Mouse (Mus musculus): Measurements from ENCODE around the gene Ivns1abp.
"Not testable (repeated sequence)": the region's sequence is repeated elsewhere in the genome, so short reads cannot be mapped to it uniquely, and the experiment has no call there.

Ivns1abp gene

DNA sequence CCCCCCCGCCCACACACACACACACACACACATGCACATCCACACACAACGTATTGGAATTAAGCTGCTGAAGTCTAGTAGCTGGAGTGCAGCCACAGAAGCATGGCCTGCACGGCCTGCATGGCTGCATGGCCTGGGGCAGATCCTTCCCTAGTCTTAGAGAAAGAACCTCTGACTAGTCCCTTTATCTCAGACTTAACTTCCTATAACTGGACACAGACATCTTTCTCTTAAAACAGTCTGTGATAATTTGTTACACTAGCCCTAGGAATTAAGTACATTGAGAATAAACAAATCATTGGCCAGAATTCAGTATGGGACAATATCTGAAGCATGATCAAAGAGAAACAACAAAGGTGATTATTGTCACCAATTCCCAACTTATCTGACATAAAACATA is 2.0 kb upstream of the Ivns1abp start:
- no peak for DNase-seq

DNA sequence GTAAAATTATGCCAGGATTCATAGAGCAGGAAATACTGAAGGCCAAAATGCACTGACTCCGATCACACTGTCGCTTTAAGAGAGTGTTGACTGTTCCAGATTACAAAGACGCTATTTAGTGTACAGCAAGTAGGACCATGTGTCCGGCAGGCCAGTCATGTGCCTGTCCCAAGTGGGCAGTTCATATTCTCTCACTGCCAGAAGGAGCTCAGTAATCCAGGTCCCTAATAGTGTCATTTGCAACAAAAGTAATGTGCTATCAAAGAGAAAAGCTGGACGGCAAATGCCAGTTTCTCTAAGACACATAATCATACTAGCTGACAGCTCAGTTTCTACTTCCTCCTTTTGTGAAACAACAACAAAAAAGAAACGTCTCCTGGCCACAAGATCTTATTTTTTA is 1.3 kb upstream of the Ivns1abp start:
- DNase-seq, result peak; percentile 36

DNA sequence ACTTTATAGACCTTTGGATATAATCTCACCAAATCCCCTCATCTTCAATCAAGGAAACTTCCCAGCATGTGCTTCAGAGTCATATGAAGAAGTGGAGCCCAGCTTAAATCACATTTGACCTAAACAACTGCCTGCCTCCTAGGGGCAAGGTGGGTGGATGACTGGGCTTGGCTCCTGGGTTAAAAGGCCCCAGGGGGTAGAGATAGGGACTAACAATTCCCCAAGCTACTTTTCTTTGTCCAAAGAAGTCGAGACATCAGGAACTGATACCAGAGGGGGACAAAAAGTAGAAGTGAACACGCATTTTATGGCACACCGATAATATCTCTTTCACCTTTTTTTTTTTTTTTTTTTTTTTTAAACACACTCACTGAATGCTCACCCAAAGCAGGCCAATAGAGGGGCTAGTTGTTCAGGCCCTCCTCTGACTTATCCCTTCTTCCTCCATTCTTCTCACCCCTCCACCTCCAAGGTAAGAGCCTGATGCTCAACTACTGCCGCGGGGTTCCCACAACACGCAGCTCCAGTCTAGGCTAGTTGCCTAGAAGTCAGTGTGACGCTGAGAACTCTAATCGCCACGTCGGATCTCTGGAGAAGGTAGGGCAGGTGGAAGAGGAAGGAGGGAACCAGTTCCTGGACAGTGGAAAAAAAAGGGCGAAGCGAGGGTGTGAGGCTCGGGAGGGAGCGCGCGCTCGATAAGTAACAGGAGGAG is 550 bp upstream of the Ivns1abp start:
- DNase-seq, result peak; percentile 49

DNA sequence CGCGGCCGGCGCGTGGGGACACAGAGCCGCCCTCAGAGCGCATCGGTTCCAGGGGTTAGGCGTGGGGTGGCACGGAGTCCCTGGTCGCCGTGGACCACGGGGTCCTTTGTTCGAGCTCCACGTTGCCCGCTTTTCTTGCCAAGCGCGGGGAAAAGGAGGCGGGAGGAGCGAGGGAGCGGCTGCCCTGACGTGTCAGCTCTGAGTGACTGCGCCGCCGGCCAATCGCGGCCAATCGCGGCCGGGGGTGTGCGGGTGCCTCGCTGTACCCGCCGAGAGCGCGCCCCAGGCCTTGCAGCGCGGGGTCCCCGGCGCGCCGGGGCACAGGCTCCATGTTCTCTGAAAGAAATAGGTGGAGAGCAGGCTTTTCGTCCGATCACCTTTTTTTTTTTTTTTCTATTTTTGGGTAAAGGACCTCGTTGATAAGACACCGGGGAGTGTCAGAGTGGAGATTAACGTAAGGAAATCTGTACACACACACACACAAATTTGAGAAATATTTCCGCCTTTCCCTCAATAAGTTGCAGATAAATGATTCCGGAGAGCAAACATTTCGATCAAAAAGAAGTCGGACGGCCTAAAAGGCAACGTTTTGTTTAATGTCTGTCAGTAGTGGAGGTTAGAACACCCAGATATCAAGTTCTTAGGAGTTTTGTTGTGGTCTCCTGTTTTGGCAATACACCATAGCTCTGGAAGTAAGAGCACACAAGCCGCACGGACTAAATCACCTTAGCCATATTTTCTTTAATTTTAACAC is 1.0 kb downstream of the Ivns1abp start:
- peak; percentile 95 for DNase-seq

DNA sequence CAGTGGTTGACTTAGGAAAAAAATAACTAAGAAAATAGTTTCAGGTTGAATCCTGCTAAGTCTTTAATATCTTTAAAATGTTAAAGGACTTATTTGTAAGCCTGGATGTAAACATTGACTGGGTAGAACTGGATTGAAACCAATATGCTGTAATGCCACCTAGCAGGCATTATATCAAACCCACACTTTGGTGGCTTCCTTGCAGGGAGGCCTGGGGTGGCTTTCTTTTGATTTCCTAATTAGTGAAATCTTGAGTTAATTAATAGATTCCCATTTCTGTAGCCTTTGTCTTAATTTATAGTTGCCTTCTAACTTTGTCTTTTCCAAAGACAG is 1.6 kb downstream of the Ivns1abp start:
- no peak for DNase-seq

DNA sequence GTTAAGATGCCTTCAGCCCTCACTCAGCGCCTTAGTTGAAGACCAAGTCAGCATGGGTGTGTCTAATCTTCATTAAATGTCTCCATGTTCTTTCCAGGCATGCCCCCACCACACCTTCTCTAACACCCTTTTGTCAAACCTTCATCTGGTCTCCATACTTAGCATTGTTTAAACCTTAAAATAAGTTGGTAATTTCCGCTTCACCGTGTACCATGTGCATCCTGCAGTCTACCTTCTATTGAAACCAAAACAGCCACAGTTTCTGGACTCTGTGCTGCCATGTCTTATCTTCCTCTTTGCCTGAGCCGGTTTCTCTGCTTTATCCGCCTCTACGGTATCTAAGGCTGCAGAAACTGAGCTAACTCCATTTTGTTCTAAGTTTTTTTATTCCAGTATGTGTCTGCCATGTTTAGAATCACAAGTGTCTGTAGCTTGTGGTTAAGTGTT is 2.4 kb downstream of the Ivns1abp start:
- no peak for DNase-seq

DNA sequence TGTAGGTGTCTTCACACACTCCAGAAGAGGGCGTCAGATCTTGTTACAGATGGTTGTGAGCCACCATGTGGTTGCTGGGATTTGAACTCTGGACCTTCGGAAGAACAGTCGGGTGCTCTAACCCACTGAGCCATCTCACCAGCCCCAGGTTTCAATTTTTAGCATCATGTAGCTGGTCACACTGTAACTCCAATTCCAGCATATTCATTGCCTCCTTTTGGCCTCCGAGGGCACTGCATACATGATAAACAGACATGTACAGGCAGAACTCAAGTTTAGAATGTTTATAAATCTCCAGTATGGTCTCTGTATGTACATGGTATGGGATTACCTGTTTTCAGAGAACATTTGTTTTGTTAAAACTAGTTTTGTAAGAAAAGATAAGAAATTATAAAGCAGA is 4.0 kb downstream of the Ivns1abp start:
- not testable (repeated sequence) for DNase-seq

DNA sequence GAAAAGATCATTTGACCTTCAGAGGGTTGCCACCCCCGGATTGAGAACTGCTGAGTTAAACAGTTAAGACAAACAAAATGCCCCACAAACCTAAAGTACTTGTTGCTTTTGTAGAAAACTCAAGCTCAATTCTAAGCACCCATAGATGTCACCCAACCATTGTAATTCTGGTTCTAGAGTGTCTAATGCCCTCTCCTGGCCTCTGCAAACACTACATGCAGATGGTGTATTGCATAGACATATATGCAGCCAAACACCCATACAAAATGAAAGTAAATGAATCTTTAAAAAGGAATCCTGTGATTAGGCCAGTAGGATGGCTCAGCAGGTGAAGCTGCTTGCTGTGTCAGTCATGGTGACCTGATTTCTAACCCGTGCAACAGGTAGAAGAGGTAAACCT is 8.6 kb downstream of the Ivns1abp start:
- peak; percentile 39 for DNase-seq

DNA sequence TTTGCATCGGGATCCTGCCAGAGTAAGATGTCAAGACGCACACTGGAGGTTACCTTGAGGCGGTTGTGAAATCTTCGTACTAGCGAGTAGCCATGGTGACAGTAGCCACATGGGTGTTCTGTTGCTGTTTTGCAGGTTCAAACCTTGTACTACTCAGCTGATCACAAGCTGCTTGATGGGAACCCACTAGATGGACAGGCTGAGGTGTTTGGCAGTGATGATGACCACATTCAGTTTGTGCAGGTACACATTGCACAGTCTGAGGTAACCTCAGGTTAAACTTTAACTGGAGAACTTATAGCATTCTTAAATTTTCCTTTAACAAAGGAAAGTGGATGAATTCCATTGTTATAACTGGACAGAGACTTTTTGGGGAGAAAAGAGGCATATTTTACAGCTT is 11.7 kb downstream of the Ivns1abp start:
- no peak for DNase-seq

DNA sequence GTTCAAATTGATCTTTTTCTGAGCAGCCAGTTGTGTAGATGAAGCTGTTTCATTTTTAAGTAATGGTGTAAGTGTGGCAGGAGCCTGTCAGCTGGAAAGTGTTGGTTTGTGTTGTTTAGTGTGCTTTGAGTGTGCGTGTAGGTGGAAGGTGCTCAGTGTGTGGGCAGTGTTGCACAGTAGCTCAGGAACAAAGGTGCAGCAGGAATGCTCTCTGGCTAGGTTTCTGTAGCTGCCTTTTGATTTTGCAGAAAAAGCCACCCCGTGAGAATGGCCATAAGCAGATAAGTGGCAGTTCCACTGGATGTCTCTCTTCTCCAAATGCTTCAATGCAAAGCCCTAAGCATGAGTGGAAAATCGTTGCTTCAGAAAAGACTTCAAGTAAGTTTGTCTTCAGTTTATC is 15.1 kb downstream of the Ivns1abp start:
- no peak for DNase-seq

DNA sequence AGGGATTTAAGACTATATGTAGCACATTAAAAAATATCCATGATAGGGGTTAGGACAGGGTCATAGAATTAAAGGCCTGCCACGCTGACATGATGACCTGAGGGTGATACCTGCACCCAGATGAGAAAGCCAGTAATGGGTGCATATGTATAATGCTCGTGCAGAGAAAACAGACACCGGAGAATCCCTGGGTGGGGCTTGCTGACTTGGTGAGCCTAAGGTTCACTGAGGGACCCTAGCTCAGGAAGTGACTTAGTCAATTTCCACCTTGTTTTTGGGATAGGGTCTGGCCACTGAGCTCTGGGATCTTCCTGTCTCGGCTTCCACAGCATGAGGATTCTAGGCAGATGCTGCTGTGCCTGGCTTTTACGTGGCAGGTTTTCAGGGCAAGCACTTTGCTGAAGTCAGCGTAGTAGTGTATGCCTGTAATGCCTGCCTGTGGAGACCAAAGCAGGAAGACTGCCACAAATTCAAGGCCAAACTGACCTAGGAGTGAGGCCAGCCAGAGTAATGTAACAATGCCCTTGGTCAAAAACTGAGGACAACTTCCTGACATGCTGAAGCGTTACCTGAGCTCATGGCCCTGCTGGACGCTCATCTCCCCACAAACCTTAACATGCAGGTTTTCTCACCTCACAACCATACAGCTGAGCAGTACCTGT is 22.8 kb downstream of the Ivns1abp start:
- DNase-seq, result no peak

DNA sequence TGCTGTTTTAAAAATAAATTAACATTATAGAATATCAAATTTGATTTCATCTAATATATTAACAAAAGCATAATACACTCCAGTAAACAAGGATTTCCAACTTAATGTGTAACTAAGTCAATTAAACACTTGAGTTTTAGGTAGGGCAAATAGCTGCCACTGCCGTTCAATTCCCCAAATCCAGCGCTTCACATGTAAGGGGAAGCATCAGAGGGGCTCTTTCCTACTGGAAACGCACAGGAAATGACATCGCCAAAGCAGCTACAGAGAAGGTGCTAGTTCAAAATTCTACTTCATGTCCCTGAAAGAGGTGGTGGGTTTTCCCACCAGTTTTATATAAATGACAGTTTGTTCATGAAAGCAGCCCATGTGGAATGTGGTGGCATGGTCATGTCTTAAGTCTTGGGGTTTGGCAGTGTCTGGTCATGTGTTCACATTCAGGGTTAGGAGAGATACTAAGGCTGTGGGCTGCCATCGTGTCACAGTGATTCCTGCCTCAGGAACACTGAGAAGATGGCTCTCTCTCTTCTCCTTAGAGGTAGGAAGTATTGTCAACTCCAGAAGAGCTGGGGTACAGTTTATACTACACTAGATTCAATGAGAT is 23.5 kb downstream of the Ivns1abp start:
- DNase-seq, result no peak

DNA sequence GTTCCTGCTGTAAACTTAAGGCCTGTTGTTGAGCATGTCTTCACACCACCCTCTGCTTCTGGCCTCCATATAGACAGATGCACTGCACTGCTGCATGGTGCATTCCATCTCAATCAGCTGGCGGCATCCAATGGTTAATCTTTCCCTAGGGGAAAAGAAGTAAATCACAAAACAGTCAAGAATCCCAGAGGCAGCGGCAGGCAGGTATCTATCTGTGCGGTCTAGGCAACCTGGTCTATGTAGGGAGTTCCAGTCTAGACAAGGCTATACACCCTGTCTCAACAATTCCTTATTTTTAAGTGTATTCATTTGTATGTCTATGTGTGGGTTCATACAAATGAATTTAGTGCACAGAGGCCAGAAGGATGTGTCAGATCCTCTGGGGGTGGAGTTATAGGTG is 24.2 kb downstream of the Ivns1abp start:
- DNase-seq, result no peak

DNA sequence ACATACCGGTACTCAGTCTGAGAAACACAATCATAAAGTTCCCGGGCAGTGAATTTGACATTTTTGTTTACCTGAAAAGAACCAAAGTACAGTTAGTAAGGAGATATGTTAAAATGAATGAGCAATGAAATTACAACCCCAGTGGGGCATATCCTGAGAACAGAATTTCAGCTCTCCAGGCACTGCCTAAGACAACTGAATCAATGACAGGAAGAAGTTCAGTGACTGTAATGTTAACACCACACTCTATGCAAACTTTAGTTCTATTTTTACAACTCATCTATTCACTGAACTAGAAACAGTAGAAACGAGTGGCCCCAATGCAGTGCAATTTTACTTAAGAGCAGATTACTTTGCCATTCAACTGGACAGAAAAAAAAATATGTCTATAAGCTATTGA is 26.3 kb downstream of the Ivns1abp start:
- no peak for DNase-seq

DNA sequence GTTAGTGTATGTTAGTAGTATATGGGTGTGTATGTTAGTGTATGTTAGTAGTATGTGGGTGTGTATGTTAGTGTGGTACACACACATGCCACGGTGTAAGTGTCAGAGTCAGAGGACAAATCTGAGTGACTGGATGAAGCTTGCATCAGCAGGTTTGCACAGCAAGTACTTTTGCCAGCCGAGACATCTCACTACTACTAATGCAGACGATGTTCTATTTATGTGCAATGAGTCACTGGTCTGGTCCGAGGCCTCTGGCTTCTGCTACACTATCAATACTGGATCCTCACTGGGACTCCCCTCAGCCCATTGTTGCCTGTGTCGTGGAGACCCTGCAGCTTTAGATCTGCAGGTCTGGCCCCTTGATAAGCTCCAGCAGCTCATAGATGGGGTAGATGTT is 27.3 kb downstream of the Ivns1abp start:
- no peak for DNase-seq

DNA sequence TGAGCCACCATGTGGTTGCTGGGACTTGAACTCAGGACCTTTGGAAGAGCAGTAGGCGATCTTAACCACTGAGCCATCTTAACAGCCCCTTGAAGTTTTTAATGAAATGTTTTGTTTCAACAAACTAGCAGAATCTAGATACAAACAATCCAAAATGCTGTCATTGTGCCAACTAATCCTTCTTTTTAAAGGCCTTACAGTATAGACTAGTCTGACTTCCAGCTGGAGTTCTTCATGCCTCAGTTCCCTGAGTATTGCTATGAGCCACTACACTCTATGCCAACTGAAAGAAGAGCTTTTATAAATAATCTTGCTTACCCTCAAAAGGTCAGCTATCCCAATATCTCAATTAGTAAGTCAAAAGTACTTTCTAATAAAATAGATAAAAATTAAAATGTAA is 28.5 kb downstream of the Ivns1abp start:
- DNase-seq, result no peak

DNA sequence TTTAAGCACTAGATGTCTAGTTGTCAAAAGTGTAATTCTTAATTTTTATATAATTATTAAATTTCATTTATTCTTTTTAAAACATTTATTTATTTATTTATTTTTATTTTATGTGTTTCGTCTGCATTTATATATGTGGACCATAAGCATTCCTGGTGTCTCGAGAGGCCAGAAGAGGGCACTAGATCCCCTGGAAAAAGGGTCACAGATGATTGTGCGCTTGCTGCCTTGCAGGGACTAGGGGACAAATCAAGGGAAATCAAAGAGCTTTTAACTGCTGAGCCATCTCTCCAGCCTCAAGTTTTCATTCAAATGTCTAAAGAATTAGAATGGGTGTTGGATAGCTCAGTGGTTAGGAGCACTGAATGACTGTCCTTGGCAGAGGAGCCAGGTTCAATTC is 33.1 kb downstream of the Ivns1abp start:
- peak; percentile 26 for DNase-seq

DNA sequence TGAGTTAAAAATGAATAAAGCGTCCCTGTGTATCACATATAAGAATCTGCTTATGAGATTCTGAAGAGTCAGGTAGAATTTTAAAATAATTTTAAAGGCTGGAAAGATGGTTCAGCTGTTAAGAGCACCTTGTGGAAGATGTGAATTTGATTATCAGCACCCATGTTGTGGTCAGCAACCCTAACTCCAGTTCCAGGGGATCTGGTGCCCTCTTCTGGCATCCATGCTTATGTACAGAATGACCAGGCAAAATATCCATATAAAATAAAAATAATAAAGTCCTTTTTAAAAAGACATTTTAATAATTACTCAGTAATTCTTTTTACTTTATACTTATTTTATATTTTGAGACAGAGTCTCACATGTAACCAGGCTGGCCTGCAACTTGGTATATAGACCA is 45.8 kb downstream of the Ivns1abp start:
- peak; percentile 44 for DNase-seq

DNA sequence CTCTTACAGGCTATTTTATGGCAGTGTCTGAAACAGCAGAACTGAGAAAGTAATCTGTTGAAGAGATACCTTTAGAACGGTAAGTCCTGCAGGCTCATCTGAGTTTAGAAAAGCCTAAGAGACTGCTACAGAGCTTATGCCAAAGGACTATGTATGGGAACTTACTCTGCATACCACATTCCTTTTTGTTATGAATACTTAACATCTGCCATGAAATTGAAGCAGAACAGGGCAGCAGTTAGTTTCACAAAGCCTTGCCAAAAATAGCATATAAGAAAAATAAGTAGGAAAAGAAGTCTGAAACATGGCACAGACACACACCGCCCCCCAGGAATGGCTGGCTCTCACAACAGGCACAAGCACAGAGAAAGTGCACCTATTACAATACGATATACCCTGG is 65.5 kb downstream of the Ivns1abp start:
- no peak for DNase-seq
